Mouse (Mus musculus) adrenal gland, adult 10 weeks (tissue): ENCODE measurements around the gene Stip1. TPM values are rescaled to one million over a fixed set of nuclear protein-coding genes. Genes with fewer than 3 reads are reported as not detected.

ENCODE experiments used
- polyA plus RNA-seq: library from polyadenylated mRNA; stranded (reverse); fragments of 350-450 nt; fragmentation: Illumina TruSeq; extraction: RNeasy Lipid Tissue Mini Kit (QIAGEN cat#74804); gene quantifications from one replicate; pipeline ENCODE4 v1.2.3, GENCODE M21; 2014; ENCODE audit warnings: low read depth, low replicate concordance

The Stip1 gene
- 112 TPM for polyA plus RNA-seq

DNA sequence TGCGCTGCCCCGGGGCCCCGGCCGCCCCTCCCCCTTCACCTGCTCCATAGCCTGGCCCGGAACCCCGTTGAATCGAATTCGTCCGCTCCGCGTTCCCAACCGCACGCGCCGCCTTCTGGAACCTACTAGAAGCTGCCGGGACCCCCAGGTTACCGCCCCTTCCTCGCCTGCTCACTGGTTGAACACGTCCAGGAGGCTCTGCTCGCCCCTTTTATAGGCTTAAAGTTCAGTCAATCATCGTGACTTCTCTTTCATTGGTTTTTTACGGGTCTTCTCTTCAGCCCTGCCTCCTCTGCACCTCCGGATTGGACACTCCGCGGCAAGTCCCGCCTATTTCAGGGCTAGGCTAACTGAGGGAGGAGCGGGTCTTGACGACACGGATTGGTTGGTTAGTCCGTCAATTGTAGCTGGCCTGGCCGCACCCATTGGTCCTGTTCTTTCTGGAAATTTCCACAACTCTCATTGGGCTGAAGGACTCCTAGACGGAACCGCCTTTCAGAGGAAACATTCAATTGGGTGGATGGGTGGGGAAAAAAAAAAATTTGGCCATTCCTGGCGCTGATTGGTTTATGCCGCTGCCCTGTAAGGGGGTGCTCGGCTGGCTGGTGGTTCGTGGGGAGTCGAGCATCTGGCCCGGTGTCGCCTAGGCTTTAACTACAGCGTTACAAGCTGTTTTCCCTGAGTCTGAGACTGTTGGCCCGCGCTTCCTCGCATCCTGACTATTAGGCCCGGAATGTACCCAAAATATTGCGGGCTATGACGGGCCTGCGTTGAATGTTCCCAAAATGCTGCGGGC lies at the start of gene Stip1:
Gene Stip1, minus strand, starts transcription at position 127 of the 796 bp plus-strand sequence.

DNA sequence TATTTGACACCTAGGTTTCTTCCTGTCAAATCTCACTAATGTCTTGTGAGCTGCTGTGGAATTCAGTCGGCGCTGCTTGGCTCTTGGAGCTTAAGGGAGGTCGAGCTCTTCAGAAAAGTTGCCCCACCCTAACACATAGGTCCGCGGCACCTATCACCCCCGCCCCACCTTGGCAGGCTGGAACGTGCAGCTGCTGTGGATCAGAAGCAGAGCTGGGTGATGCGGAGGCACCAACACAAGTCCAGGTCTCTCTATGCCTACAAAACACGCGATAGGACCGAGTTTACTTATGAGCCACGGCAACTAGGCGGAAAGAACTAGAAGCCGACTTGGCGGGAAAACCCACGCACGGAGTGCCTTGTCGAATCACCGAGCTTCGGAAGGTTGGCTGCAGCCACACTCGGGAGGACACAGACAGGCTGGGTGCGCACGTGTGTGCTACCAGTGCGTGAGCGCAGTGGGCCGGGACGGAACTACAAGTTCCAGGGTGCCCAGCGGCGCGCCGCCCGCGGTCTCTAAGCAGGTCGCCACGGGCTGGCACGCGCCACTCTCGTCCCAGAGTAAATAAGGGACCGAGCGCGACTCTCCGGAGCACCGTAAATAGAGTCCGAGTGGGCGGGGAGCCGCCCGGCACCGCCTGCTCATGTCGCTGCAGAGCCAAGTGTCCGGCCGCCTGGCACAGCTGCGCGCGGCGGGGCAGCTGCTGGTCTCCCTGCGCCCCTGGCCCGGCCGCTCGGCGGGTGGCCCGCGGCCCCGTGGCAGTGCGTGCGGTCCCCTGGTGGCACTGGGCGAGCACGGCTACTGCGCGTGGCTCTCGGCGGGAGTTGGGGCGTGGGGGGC lies 16.7 kb upstream of the Stip1 start, which contains the start of gene Macrod1:
Gene Macrod1, plus strand, starts transcription at position 563 of the 840 bp plus-strand sequence.

DNA sequence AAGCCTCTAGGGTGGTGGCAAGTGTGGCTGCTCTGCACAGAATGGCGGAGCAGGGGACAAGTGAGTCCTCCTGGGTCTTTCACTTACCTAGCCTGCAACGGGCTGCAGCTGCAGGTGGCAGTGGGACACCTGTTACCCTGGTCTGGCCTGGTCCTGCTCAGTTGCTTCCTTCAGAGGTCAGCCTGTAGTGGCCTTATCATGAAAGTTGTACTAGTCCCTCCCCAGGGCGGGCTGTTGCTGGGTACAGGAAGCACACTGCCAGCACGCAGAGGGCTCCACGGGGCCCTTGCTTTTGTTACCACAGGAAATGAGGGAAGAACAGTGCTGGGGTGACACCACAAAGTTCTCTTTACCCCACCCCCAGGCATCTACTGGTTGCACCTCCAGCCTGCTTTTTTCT lies 20.6 kb downstream of the Stip1 start, which contains the start of gene Fermt3:
Gene Fermt3, minus strand, starts transcription at position 279 of the 400 bp plus-strand sequence.

DNA sequence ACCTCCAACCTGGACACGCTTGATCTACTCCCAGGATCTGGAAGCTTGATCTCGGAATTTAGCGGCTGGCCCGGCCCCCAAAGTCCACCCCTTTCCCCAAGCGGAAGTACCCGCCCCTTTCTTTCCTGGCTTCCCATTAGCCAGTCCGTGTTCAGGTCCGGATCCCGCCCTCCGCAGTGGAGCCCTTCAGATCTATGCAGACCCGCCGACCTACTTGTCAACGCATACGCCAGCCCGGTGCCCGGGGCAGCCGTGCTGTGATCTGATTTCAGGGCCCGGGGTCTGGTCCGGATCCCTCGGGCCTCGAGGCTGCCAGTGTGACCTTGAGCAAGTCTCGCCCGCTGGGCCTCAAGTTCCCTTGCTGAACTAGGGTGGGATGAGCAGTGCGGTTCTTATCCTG lies 43.8 kb downstream of the Stip1 start, which contains the start of the genes Nudt22 and Trpt1:
Gene Nudt22, minus strand, starts transcription at position 112 of the 400 bp plus-strand sequence.
Gene Trpt1, plus strand, starts transcription at position 126 of the 400 bp plus-strand sequence.

DNA sequence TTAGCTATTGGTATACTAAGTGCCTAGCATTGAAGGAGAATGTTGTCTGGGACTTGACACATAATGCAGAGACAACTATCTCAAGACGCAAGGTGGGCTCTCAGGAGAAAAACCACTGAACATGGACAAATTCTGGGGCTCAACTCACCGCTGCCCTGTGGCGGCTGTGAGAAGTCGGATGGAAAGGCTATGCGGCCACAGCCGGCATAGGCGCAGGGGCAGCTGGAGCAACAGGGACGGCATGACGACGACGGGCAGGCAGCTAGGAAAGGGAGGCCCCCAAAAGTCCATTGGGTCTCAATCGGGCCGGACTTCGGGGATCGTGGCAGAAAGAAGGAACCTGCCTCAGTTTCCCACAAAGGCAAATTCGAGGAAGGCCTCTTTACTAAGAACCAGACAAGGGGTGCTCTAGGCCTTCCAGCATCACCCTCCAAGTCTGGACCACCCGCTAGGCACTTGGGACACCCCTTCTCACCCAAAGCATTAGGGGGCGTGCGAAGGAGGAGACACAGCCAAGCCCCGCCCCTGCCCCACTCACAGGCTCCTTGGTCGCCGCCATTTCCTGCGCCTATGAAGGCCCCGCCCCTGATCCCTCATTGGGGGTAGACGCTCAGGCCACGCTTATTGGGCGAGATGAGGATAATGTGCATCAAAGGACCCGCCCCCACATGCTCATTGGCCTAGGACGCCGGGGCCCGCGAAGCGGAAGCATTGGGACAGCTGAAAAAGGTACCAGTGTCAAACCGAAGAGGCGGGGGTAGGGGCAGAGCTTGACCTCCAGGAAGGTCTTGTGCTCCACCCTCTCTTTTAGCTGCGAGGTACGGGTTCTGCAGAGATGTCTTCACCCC lies 47.5 kb downstream of the Stip1 start, which contains the start of gene Dnajc4:
Gene Dnajc4, minus strand, starts transcription at position 562 of the 848 bp plus-strand sequence.

DNA sequence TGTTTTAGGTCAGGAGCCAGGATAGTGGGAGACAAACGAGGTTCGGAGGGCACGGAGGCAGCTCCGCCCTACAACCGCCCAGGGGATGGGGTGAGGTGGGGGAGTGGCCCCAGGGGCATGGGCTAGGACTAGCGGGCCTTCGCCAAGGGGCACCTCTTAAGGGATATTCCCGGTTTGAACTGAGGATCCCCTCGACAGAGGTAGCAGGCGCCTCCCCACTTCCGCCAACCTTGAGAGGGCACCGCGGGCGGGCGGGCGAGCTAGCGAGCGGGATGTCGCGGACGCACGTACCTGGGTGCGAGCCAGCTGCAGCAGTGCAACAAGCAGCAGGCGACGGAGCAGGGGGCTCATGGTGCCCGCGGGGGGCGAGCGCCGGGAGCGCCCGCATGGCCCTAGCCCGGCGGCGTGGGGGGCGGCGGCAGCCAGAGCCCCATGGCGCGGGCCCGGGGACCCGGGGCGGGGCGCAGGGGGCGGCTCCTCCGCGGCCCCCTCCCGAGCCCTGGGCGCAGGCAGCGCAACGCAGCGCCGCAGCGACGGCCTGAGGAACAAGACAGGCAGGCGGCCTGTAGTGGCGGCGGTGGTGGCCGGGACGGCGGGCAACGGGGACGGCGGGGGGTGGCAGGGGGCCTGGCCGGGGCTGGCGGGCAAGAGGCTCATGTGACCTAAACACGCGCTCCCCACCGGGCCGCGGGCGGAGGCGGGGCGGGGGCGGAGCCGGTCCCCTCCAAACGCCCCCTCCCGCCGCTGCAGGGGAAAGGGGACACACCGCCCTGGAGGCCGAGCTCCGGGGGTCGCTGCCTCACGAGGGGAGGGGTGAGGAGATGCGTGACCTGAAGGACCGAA lies 52.5 kb downstream of the Stip1 start, which contains the start of gene Vegfb:
Gene Vegfb, minus strand, starts transcription at position 591 of the 843 bp plus-strand sequence.

DNA sequence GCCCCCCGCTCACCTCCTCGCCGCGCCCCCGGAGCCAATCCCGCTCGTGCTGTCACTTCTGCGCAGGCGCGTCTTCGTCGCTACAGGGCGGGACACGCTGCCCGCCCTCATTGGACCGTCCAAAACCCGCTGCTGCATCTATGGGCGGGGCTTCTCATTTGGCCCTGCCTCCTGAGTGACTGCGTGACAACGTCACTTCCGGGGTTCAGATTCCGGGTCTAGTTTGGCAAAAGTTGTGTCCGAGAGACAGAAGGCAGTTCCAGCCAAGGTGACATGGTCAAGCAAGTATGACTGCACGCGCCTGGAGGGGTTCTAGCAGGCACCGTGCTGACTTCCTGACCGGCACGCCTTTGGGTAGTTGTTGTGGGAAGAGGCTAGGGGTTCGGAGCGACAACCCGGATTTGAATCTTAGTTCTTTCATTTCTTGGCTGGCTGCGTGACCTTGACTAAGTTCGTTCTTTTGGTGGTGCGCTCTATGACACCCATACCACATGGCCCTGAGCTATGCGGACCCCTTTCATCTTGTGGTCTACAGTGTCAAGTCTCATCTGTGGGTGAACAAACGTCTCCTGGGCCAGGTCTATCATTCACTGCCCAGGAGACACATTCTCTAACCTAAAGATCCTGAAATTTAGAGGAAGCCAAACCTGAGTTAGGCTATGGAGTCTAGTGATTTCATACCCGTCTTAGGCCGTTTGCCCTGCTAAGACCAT lies 59.2 kb downstream of the Stip1 start, which contains the start of gene Fkbp2:
Gene Fkbp2, minus strand, starts transcription at position 121 of the 713 bp plus-strand sequence.

DNA sequence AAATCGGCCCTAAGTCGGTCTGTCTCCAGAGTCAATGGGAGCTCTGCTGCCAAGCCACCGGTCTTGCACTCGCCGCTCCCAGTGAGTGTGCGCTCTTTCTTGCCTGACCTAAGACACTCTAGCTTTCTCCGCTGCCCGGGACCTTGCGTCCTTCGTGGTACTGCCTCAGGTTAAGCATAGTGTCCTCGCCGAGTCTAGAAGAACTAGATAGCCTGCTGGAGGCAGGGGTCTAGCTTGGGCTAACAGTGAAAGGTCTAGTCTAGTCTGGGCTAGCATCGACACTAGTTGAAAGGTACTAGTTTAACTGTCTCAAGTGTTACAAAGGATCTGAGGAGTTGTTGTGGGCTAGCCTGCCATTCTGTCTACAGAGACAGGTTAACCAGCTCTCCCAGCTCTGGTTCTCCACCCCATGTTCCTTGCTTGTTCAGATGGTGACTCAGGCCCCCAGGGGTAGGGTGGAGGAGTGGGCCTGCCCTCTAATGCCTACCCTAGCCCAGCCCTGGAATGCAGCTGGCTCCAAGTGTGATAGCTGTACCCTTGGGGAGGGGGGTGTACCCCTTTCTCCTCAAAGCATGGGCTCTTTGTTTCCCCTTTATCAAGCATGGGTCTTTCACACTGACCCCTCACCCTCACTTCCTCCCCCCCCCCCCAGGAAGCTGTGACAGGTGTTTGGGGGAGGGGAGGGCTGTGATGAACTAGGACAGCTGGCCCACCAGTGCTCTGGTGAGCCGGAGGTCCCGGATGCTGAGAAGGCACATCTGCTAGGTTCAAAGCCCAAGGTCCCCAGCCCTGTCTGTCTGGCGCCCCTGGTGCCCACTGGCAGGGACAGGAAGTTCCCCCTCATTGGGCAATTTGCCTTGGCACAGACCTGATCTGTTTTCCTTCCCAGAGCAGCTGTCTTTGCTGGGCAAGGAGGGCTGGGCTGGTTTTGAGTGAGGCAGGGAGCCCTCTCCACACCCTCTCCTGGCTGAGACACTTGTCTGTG lies 63.9 kb downstream of the Stip1 start, which contains the start of gene Plcb3:
Gene Plcb3, minus strand, starts transcription at position 934 of the 985 bp plus-strand sequence.

DNA sequence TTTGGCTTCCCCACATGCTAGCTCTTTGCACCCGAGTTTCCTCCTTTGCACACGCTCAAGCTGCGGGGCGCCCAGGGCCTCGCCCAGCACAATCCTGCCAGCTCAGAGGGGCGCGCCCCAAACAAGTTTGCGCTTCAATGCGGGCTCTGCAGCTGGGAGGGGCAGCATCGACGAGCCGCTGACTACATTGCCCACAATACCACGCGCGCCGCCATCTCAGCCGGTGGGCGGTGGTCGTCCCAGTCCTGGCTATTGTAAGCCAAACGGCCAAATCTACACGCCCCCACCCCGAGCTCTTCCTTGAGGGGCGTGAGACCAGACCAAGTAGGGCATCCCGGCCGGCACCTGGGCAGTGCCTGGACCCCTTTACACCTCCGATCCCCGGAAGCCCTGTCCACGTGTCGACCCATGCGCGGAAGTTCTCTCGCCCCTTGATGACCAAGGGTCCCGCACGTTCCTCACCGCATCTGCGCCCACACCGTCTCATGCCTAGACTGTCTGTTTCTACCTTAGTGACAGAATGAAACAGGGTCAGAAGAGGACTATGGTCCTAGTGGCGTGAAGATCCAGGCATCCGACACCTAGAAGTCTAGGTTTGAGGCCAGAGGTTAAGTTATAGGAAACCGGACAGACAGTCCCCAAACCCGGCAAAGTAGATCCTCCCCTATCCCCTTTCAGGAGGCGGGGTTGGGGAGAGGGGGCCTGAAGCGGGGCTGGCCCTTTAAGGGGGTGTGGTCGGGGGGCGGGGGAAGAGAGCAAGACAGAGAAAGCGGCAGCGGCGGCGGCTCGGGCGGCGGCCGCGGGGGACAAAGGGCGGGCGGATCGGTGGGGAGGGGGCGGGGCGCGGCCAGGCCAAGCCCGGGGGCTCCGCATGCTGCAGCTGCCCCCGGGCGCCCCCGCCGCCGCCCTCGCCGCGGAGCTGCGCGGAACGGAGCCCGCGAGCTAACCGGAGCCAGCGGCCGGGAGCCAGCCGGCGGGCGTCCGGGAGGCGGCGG lies 65.3 kb downstream of the Stip1 start, which contains the start of gene Ppp1r14b:
Gene Ppp1r14b, plus strand, starts transcription at position 758 of the 995 bp plus-strand sequence.

Other genes starting within 250 kb of the Stip1 start
- gene Rps6ka4, start 199.3 kb downstream of the Stip1 start, polyA plus RNA-seq: not detected
- not detected for gene Ccdc88b, start 181.8 kb downstream of the Stip1 start, polyA plus RNA-seq
- gene Trmt112, start 130.3 kb downstream of the Stip1 start, polyA plus RNA-seq: 34.2 TPM
- gene Prdx5, start 129.9 kb downstream of the Stip1 start, polyA plus RNA-seq: 18.6 TPM
- 0.76 TPM for gene Esrra, start 118.2 kb downstream of the Stip1 start, polyA plus RNA-seq
- not detected for gene Catsperz, start 114.6 kb downstream of the Stip1 start, polyA plus RNA-seq
- gene Kcnk4, start 105.5 kb downstream of the Stip1 start, polyA plus RNA-seq: not detected
- gene Bad, start 98.1 kb downstream of the Stip1 start, polyA plus RNA-seq: not detected
- gene Gpr137, start 97.5 kb downstream of the Stip1 start, polyA plus RNA-seq: not detected
- 6.6 TPM for gene Ppp1r14b, start 65.0 kb downstream of the Stip1 start, polyA plus RNA-seq
- 3.5 TPM for gene Plcb3, start 63.5 kb downstream of the Stip1 start, polyA plus RNA-seq
- gene Fkbp2, start 59.5 kb downstream of the Stip1 start, polyA plus RNA-seq: 15.7 TPM
- gene Vegfb, start 52.3 kb downstream of the Stip1 start, polyA plus RNA-seq: 12.7 TPM
- gene Dnajc4, start 47.4 kb downstream of the Stip1 start, polyA plus RNA-seq: 2.3 TPM
- gene Nudt22, start 43.9 kb downstream of the Stip1 start, polyA plus RNA-seq: 1.3 TPM
- not detected for gene Trpt1, start 43.8 kb downstream of the Stip1 start, polyA plus RNA-seq
- gene Fermt3, start 20.5 kb downstream of the Stip1 start, polyA plus RNA-seq: 0.17 TPM
- 8.3 TPM for gene Macrod1, start 16.8 kb upstream of the Stip1 start, polyA plus RNA-seq
- gene Flrt1, start 65.8 kb upstream of the Stip1 start, polyA plus RNA-seq: 0.35 TPM
- 24.6 TPM for gene Otub1, start 166.3 kb upstream of the Stip1 start, polyA plus RNA-seq
- gene Cox8a, start 177.6 kb upstream of the Stip1 start, polyA plus RNA-seq: 87.4 TPM
- 9.3 TPM for gene Naa40, start 201.2 kb upstream of the Stip1 start, polyA plus RNA-seq
- not detected for gene Rcor2, start 227.4 kb upstream of the Stip1 start, polyA plus RNA-seq